Mouse (Mus musculus): ENCODE measurements around the gene Gm5767. TPM values are rescaled to one million over a fixed set of nuclear protein-coding genes. Genes with fewer than 3 reads are reported as not detected.

Gm5767 gene
- total and polyA plus RNA-seq, 3 experiments, result not detected

DNA sequence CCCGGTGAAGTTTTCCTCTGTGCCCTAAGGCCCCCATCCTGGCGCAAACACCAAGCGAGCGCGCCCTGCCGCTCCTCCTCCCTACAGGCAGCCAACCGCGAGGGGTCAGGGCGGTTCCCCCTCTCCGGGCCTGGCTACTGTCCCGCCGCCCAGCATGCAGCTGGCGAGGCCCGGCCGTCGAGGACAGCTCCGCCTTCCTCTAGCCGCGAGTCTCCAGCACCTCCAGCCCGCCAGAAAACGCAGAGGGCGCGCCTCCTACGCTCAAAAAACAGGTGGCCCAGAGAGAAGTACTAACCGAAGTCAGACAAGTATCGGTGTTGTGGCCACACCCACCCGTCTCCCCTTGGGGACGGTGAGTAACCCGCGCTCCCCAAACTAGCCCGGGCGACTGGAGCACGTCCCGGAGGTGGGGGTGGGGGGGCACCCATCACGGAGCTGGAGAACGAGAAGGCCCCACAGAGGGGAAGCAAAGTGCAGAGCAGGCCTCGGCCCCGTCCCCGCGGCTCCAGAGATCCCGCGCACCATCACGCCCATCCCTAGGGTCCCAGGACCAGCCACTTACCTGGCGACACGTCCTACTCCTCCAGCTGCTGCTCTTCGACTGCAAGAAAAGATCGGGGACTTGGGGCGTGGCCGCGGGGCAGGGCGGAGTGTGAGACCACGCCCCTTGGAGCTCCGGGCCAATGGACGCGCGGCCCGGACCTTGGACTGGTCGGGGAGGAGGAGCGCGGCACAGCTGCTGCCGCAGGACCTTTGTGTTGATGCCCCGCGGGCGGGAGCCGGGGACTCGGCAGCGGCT lies 8.8 kb upstream of the Gm5767 start, which contains the start of gene Carhsp1 (continued):
- TF ChIP-seq TCF12 (IDR thresholded peaks at IDR 0.05; ENCODE audit: low read depth, low read length), result peak; percentile 69
- TF ChIP-seq ETS1 (IDR thresholded peaks at IDR 0.05; ENCODE audit: low read depth, low read length), result peak; percentile 45; the same call in 1 of the 2 replicates
- TF ChIP-seq MXI1 (IDR thresholded peaks at IDR 0.05; ENCODE audit: low read depth, low read length), result no peak; the same call in none of the 2 replicates
- peak; percentile 73 for TF ChIP-seq TBP (IDR thresholded peaks at IDR 0.05; ENCODE audit: low read depth, low read length)
- no peak for TF ChIP-seq RAD21 (IDR thresholded peaks at IDR 0.05; ENCODE audit: low read depth, low read length)
- no peak for TF ChIP-seq ZC3H11A (IDR thresholded peaks at IDR 0.05; ENCODE audit: low read depth, low read length)

DNA sequence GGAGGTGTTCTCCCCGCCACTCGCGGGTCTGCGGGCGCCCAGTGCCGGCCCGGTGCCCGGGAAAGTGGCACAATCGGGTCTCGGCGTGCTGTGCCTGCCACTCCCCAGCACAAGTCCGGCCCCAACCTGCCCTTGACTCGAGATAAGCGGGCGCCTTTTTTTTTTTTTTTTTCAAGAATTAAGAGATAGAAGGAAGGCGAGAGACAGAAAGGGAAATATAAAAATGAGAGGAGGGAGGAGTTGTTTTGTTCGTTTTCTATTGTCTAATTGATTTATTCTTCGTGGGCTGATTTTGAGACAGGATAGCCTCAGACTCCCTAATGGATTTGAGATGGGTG lies 8.3 kb upstream of the Gm5767 start:
- no peaks in the 10 kb centered on the region; the same call in none of the 2 replicates for H3K79me2 ChIP-seq (ENCODE audit: control insufficient read depth, insufficient read depth, low read length, poor library complexity)
- peaks cover 0 to 19% of the 10 kb centered on the region in 2 experiments; a peak in 2 of 4 replicates for H3K36me3 ChIP-seq (ENCODE audit: control insufficient read depth in 1 of 2, insufficient read depth in 2 of 2, low read length in 2 of 2)
- H3K4me1 ChIP-seq (ENCODE audit: control insufficient read depth in 1 of 2, insufficient read depth in 2 of 2, low read length in 2 of 2), result peaks cover 5 to 37% of the 10 kb centered on the region in 2 experiments
- H3K27ac ChIP-seq (ENCODE audit: control insufficient read depth, low read depth, low read length), result peak overlapping the region; percentile 53
- peak overlapping the region; percentile 62 to 68 for H3K4me3 ChIP-seq (ENCODE audit: control insufficient read depth in 1 of 2, insufficient read depth in 1 of 2, low read depth in 2 of 2, low read length in 2 of 2)
- no peaks in the 10 kb centered on the region for H3K27me3 ChIP-seq (ENCODE audit: control insufficient read depth in 1 of 2, insufficient read depth in 2 of 2, low read length in 2 of 2)
- TF ChIP-seq ZNF384 (IDR thresholded peaks at IDR 0.05; ENCODE audit: low read depth, low read length) (peak; percentile 99), MAFK (IDR thresholded peaks at IDR 0.05; ENCODE audit: borderline replicate concordance, low read depth, low read length) (no peak), GATA1 (IDR thresholded peaks at IDR 0.05; ENCODE audit: low read depth, low read length) (0 out of 2 replicates have a peak, but pooled peaks have one; percentile 6), UBTF (IDR thresholded peaks at IDR 0.05; ENCODE audit: borderline replicate concordance, insufficient read depth, low read depth, low read length) (no peak), RCOR1 (IDR thresholded peaks at IDR 0.05; ENCODE audit: low read depth, low read length) (0 out of 2 replicates have a peak, but pooled peaks have one; percentile 29), MYC (IDR thresholded peaks at IDR 0.05; ENCODE audit: low read depth, low read length) (no peak), ELF1 (IDR thresholded peaks at IDR 0.05; ENCODE audit: low read depth, low read length) (no peak; the same call in 1 of the 2 replicates), ETS1 (IDR thresholded peaks at IDR 0.05; ENCODE audit: low read depth, low read length) (peak; percentile 3; the same call in 1 of the 2 replicates), SIN3A (IDR thresholded peaks at IDR 0.05; ENCODE audit: low read length) (peak; percentile 36; the same call in 1 of the 2 replicates), ZMIZ1 (IDR thresholded peaks at IDR 0.05; ENCODE audit: low read depth, low read length) (no peak), USF1 (IDR thresholded peaks at IDR 0.05; ENCODE audit: low read depth, low read length) (no peak), POLR2AphosphoS2 (IDR thresholded peaks at IDR 0.05; ENCODE audit: low read length) (no peak), USF2 (IDR thresholded peaks at IDR 0.05; ENCODE audit: borderline replicate concordance in 1 of 2, insufficient read depth in 1 of 2, low read depth in 1 of 2, low read length in 2 of 2) (no peak), MXI1 (IDR thresholded peaks at IDR 0.05; ENCODE audit: low read depth, low read length) (0 out of 2 replicates have a peak, but pooled peaks have one; percentile 8), EP300 (IDR thresholded peaks at IDR 0.05; ENCODE audit: low read depth in 1 of 2, low read length in 2 of 2) (peak in 1 of 2 experiments; percentile 27; a peak in 1 of 4 replicates), NELFE (IDR thresholded peaks at IDR 0.05; ENCODE audit: low read depth, low read length) (0 out of 2 replicates have a peak, but pooled peaks have one; percentile 28), BHLHE40 (IDR thresholded peaks at IDR 0.05; ENCODE audit: borderline replicate concordance, low read depth, low read length) (peak; percentile 13; the same call in 1 of the 2 replicates), RAD21 (IDR thresholded peaks at IDR 0.05; ENCODE audit: low read depth, low read length) (no peak), E2F4 (IDR thresholded peaks at IDR 0.05; ENCODE audit: borderline replicate concordance, low read depth, low read length) (no peak)
- no peaks in the 10 kb centered on the region for H3K9me3 ChIP-seq (replicated peaks; ENCODE audit: insufficient read depth, low read length)
- no peak for DNase-seq (ENCODE audit: low read depth, low spot score)
- H3K9ac ChIP-seq (ENCODE audit: control insufficient read depth, low read depth, low read length, poor library complexity, severe bottlenecking), result peak overlapping the region; percentile 71
